Comparison of ENCODE assay signal across 8 mouse cellular contexts in the genomic region with DNA sequence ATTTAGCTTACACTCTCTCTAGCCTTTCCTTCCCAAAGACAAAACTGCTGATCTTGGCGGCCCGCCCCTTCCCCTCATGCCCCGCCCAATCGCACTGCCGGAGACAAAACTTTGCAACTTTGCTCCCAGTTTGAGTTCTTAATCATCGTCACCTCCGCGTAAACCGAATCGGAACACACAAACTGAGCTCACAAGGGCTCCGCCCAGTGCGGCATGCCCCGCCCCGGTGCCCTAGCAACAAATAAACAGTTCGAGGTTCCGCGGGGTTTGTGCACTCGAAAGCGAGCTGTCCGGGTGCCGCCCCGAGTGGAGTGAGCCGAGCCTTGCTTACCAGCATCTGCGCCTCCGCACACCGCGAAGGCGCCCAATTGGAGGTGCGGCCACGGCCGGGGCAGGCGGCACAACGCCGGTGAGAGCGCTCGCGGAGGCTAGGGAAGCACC.
DNase-seq lines count a peak whose midpoint lies in the region; ATAC-seq and TF ChIP-seq lines count a peak whose summit lies in the region.

No protein-coding gene starts in this region.

- WGBS in hindbrain, embryonic 11.5 days, result under 1% methylated on average over 37 of the region's 37 CpGs

- H3K4me2 ChIP-seq in hindbrain, embryonic 11.5 days (replicated peaks; ENCODE audit: low read depth, low read length), result peak overlapping the region; percentile 90

- H3K9ac ChIP-seq in hindbrain, embryonic 11.5 days (ENCODE audit: low read depth, low read length), result peak overlapping the region; percentile 46

- peak; percentile 17 for DNase-seq in Patski (ENCODE audit: low read depth, low spot score)
- peak; percentile 56 to 64 for DNase-seq in cerebellum, postnatal 10 days
- peak; percentile 53 for DNase-seq in frontal cortex, postnatal 10 days (ENCODE audit: low spot score in 2 of 2)
- DNase-seq in hindbrain, embryonic 11.5 days (ENCODE audit: low spot score), result peak; percentile 76
- DNase-seq in layer of hippocampus, adult 9-11 months, result peak; percentile 70
- peak; percentile 95 for DNase-seq in lung, postnatal 25 days (ENCODE audit: low spot score)
- peak; percentile 71 for DNase-seq in retina, embryonic 14.5 days (ENCODE audit: low spot score)
- peak; percentile 82 to 88 for DNase-seq in urinary bladder, adult 18-20 months (ENCODE audit: low spot score in 2 of 2)

- peak; percentile 95 for ATAC-seq in Patski
- peak; percentile 76 for ATAC-seq in hindbrain, embryonic 11.5 days (ENCODE audit: low FRiP score)

- no peaks in the 10 kb centered on the region for H3K4me1 ChIP-seq in hindbrain, embryonic 11.5 days (replicated peaks; ENCODE audit: control insufficient read depth, insufficient read depth, low read length)

- peak overlapping the region; percentile 52 for H3K4me3 ChIP-seq in hindbrain, embryonic 11.5 days (ENCODE audit: low read depth, low read length)

- CTCF ChIA-PET in Patski (lab: Charles Lee), result interaction anchor here (1.1 kb wide), 1 partner anchor 117 kb away, joined by 3 read pairs; no protein-coding TSS in a partner anchor

- no peaks in the 10 kb centered on the region for H3K9me3 ChIP-seq in hindbrain, embryonic 11.5 days (ENCODE audit: control insufficient read depth, low read length)

- no peaks in the 10 kb centered on the region for H3K27me3 ChIP-seq in Patski
- H3K27me3 ChIP-seq in hindbrain, embryonic 11.5 days (ENCODE audit: control insufficient read depth, insufficient read depth, low read length), result peaks cover 5% of the 10 kb centered on the region; the same call in 1 of the 2 replicates

- no peak for TF ChIP-seq CTCF in Patski (IDR thresholded peaks at IDR 0.05)

- H3K27ac ChIP-seq in hindbrain, embryonic 11.5 days (ENCODE audit: low read depth, low read length), result no peak overlapping the region

- POLR2A ChIA-PET in Patski (lab: Charles Lee), result no interaction called here

- H3K36me3 ChIP-seq in hindbrain, embryonic 11.5 days (ENCODE audit: control insufficient read depth, insufficient read depth, low read length), result no peaks in the 10 kb centered on the region

- in situ Hi-C loops in Patski (cut with MboI; ENCODE audit: low pct_unique_long_range_greater_than_20kb), result no loop called here

Comparison
In these comparisons a context has a peak if more than half of its experiments do, and no peak if none do; other contexts are left out.
1. DNase-seq: peak in every context shown above with its lines; median percentile 95 in lung, postnatal 25 days; 85 in urinary bladder, adult 18-20 months; 76 in hindbrain, embryonic 11.5 days; 71 in retina, embryonic 14.5 days; 70 in layer of hippocampus, adult 9-11 months; 60 in cerebellum, postnatal 10 days; 53 in frontal cortex, postnatal 10 days; 17 in Patski.